Mouse (Mus musculus) urinary bladder, adult 18-20 months (tissue): ENCODE measurements at regions not wholly inside any gene's neighbourhood (a gene's known extent, or its start where the extent isn't known, plus 50 kb on each side); places are given as distances from the start of the nearest gene placed in this dataset.

ENCODE experiments used
- DNase-seq, 2 experiments: peaks; one replicate each; pipeline ENCODE4 v3.0.0; 2022; ENCODE audit warnings: low spot score in 2 of 2, mixed read lengths in 2 of 2

DNA sequence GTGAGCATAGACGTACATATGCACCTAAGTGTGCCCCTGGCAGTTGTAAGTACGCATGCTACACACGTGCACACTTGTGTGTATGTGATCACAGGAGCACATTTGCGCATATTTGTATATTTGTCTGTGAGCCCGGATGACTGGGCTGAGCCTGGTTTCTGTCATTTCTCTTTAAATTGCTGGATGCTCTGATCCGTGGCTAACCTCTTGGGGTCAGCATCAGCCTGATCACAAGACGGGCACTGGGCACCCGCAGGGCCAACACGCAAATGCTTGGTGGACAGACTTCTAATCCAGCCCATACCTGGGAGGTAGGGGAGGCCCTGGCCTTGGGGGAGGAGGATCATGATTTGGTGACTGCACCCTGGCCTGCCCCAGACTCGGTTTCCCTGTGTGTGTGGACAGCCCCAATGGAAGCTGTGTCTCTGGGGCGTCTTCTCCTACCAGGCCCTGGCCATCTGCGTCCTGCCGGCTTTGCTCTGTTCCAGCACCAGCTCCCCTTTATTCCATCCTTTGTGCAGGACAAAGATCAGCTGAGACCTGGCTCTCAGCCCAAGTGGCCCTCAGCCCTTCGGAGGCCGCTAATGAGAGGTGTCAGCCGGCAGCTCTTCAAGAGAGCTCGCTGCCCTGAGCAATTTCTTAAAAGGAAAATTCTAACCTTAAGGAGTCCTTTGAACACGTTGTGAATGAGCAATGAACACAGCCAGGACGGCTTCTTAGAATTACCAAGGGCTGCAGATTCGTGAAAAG lies 155.0 kb upstream of the A530016L24Rik start:
- no peak for DNase-seq

DNA sequence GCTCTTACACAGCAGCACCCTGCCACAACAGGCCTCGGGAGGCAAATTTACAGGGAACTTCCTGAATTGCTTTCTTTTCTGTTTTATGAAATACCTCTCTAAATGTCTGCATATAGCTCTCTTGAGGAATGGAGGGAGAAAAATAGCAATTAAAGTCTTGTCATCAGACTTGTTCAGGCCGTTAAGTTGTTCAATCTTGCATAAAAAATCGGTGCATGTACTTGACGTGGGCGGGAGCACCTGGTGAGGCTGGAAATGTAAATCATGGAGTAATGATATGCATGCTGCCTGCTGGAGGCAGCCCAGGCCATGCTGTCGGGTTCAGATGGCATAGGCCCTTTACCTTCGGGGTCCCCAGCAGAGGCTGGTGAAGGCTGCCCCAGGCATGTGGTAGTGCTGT lies 153.6 kb upstream of the A530016L24Rik start:
- DNase-seq, result no peak

DNA sequence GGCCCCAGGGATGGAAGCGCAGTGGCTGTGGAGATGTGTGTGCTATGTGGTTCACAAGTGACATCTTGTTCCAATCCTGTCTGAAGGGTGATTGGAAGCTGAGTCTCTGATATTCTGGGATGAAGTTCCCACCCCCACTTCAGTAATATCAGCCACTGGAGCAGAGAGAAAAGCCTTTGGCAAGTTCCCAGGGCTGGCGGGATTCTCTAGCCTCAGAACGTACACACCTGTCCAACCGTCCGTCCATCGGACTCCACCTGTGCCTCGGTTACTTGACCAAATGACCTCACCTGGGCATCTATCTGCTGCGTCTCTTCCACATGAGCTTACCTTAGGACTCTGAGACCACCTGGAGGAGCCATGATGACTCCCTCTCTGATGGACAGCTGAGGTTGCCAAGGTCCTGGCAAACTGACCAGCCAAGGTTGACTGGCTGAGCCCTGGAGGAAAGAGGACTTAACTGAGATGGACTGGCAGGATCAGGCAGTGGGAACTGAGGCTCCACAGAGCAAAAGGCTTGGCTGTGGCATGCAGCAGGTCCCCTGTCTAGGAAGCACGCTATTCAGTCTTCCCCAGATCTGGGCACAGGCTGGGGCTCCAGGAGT lies 152.5 kb upstream of the A530016L24Rik start:
- no peak for DNase-seq

DNA sequence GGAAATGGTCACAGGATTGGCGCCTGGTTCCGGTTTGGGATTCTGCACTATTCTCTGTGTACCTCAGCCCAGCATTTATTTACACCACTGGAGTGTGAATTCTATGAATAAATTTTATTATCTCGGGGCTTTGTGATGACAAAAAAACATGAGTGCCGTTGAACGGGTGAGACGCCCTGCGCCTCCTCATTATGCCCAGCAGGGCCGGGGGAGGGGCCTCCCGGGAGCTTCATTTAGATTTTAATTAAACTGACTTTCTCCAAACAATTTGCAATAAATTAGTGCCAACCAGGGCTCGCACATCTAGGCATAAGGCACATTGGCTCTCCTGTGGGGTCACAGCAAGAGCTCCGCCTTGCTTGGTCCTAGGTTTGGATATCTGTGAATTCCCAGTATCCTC lies 151.8 kb upstream of the A530016L24Rik start:
- DNase-seq, result no peak

DNA sequence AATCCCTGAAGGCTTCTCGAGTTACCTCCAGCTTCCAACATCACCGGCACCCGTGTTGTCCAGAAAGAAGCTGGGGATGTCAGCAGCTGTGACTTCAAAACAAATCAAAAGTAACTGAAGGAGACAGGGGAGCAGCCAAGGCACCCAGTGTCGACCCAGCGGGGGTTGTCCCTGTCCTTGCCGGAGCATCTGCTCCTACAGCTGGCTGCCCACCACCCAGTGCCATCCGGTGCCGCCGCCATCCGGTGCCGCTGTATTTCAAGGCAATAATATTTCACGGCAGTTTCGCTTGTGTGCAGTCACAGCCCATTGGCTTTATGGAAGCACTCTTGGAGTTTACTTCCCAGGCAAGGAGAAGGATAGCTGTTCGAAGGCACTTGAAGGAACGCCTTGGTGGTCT lies 150.3 kb upstream of the A530016L24Rik start:
- no peak for DNase-seq

DNA sequence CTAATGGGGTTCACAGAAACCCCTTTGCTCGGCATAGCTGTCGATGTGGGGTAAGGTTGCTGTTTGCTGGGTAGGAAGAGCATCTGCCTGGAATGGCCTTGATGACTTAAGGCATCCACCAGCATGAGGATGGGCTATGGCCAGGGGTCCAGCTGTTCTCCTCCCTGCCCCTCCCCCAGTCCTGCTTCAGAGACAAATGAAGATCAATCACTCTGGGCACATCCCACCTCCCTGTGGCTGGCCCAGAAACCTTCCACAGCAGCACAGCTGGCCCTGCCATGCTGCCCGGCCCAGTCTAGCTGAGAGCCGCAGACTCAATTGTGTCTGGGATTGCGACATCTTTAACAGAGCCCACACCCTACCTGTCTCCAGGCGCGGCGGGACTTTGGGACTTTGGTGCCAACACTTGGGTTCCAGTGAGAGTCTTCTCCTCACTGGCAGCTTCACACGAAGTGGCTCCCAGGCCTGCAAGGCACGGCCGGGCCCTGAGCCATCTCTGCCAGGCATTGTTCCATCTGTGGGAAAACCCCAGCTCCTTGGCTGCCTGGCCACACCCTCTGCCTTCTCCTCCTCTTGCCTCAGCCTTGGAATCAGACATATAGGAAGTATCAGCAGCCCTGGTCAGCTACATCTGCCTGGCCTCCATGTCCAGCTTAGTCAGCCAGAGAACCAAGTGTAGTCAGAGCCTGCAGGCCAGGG lies 149.6 kb upstream of the A530016L24Rik start:
- DNase-seq, result no peak

DNA sequence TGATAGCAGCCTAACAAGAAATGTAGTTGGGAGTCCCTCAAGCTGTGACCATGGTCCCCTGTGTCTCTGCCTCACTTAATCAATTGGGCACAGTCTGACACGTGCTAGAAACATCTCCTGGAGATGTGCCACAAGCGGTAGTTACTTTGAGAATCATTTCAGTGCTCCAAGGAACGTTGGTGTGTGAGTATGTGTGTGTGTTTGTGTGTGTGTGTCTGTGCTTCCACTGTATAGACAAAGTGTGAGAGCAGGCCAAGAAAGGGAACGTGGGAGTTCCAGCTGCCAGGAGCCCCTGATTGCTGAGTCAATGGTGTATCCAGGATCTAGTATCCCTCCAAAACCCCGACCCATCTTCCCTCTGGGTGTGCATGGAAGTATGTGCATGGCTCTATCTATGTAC lies 149.0 kb upstream of the A530016L24Rik start:
- no peak for DNase-seq

DNA sequence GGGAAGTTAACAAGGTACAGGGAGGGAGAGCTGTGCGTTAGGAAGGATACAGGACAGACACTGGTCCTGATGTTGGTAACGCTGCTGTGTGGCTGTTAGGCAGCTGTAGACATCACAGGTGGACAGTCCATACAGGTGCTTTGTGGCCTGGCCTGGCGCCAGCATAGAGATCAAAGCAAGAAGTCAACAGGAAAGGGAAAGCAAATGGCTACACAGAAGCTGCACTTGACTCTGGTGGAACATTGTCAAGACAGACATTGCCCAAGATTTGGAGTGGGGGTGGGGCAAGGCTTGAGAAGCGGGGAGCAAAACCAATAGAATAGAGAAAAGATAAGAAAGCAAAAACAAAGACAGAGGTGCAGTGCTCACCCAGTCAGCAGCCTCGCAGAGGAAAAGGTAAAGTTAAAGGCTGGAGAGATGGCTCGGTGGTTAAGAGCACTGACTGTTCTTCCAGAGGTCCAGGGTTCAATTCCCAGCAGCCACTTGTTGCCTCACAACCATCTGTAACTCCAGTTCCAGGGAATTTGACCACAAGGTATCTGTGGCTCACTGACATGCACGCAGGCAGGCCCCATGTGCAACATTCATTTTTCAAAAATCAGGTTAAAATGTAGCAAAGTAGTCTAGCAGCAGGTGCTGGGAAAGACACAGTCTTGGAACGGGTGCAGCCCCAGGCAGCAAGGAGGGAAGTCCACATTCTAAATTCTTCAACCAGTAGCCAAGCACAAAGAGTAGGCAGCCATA lies 147.3 kb upstream of the A530016L24Rik start:
- DNase-seq, result no peak

DNA sequence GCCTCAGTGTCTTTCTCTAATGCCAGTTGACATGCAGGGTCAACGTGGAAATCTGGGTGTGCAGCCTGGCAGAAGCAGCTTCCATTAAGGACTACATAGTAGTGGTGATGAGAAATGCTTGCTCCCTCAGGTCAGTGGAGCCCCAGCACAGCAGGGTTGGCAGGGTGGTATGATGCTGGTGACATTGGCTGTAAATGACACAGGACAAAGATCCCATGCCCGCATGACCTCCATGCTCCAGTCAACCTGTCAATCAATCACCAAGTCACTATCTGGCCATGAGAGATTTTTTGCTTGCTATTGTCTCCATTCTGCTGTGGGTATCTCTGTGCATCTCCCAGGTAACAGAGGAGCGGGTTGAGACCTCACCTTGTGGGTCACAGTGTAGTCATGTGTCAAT lies 146.2 kb upstream of the A530016L24Rik start:
- no peak for DNase-seq

DNA sequence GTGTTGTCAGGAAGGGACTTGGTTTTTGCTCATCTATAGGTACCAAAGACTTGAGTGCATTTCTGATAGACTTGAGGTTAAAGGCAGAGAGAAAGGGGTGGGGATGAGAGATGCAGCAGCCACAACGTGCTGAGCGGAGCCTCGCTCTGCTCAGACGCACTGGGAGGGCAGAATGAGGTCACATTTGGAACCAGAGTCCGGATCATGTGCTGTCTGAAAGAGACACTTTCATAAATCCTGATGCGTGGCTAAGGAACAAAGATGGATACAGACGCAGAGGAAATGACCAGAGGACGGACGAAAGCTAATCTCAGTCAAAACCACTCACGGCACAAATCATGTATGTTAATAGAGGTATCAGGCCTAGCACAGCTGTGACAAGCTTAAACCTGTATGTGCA lies 145.0 kb upstream of the A530016L24Rik start:
- no peak for DNase-seq

DNA sequence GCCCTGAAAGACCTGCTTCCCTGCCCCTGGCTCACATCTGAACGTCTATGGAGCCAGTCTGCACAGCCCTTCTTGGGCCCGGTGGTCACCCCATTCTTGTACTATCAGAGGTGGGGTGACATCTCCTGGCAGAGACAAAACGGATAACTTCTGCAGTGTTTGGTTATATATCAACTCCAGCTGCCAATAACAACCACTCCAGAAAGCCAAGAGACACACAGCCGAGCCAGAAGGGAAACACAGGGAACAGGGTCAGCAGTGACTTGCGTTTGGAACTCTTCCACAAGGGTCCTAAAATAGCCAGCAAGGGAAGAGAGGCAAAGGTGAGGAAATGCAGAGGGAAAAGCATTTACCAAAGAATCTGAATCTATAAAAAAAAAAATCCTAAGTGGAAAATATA lies 143.5 kb upstream of the A530016L24Rik start:
- no peak for DNase-seq

DNA sequence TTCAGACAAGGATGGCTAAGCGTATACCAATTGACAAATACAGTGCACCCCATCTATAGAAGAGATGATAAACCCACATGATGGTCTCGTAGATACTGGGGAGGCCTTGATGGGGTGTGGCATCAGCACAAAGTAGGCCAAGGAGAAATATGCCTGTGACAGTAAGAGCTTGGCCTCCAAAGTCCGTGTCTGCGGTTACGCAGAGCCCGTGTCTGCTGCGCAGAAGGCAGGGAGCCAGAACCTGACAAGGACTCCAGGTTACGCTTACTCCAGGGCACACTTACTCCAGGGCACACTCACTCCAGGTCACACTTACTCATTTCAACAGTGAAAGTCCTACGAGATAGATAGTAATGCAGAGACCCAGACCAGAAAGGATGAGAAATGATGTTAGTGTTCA lies 141.1 kb upstream of the A530016L24Rik start:
- no peak for DNase-seq

DNA sequence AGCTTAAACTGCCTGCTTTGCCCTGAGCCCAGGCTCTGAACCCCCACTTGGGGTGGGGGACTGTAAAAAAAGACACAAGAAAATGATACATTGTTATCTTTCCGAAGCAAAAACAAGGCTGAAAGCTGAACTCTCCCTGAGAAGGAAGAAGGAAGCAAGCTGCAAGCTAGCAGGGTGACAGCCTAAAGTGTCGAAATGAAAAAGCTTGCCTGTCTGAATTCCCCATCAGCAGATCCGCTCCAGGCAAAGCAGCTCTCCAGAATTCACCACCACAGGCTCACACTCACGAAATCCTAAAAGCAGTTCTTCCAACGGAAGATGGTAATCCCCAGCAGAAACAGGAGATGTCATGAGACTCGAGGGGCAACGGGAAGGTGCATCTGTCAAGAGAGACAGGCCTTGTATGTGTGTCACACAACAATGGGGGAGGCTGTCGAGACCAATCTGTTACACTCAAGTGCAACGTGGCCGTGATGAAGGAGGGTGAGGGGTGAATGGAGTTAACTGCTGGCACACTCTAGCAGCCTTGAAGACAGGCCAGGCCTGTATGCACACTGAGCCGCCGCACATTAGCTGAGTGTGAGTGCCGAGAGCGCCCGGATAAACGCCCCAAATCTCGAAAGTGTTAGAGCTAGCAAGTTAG lies 139.5 kb upstream of the A530016L24Rik start:
- no peak for DNase-seq

DNA sequence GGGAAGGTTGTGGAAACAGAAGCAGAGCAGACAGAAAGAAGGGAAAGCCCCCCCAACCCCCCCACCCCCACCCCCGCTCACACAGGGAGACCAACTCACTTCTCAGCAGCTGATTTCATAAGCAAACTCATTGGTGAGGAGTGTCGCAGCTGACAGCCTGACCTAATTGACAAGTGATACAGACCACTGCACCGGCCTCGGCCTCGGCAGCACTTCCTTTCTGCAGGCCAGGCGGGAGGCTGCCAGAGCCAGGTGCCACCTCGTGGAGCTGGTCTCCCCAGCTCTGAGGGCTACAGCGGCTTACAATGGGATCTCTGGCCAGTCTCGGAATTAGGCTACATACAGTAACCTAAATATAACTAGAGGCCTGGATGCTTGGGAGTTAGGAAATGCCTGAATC lies 138.5 kb upstream of the A530016L24Rik start:
- no peak for DNase-seq

DNA sequence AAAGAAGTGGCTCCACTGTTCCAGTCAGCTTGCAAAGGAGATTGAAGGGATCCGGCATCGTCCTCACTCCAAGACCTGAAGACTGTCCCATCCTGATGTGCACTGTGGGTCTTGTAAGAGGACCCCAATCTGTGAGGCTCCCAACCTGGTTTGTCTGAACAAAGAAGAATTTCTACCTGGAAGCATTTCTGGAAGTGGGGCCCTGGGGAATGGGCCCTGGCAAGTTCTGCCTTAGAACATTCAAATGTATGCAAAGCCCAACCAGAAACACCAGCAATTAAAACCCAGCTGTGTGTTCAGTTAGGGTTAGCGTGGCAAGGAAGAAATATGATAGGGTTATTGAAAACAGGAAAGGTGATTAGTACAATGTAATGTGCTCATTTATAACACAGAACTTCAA lies 125.9 kb upstream of the A530016L24Rik start:
- no peak for DNase-seq

DNA sequence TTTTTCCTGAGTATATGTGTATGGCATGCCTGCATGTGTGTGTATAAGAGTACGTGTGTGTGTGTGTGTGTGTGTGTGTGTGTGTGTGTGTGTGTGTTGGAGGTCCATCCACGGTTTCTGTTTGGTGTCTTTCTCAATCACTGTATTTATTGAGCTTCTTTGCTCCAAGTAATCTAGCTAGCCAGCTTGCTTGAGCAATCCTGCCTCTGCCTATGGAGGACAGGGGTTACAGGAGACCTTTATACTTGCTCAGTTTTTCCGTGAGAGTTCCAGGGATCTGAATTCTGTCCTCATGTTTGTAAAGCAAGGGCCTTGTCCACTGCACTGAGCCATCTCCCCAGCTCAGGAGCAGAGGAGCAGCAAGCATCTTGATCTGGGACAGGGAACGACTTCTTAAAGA lies 122.0 kb upstream of the A530016L24Rik start:
- DNase-seq, result no peak

DNA sequence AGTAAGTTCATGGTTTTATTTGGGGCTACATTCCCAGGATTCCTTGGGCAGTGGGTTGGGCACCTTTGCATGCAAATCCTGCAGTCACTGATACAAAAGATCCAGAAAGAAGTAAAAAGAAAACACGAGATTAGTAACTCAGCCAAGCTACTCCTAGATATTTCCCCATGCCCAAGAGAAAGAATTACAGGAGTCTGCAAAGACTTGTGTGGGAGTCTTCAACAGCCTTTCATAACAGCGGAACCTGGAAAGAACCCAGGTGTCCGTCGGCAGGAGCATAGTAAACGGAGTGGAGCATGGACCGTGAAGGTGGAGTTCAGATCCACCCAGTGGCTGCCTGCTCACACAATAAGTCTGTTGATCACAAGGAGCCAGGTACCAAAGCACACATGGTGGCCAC lies 121.1 kb upstream of the A530016L24Rik start:
- no peak for DNase-seq

DNA sequence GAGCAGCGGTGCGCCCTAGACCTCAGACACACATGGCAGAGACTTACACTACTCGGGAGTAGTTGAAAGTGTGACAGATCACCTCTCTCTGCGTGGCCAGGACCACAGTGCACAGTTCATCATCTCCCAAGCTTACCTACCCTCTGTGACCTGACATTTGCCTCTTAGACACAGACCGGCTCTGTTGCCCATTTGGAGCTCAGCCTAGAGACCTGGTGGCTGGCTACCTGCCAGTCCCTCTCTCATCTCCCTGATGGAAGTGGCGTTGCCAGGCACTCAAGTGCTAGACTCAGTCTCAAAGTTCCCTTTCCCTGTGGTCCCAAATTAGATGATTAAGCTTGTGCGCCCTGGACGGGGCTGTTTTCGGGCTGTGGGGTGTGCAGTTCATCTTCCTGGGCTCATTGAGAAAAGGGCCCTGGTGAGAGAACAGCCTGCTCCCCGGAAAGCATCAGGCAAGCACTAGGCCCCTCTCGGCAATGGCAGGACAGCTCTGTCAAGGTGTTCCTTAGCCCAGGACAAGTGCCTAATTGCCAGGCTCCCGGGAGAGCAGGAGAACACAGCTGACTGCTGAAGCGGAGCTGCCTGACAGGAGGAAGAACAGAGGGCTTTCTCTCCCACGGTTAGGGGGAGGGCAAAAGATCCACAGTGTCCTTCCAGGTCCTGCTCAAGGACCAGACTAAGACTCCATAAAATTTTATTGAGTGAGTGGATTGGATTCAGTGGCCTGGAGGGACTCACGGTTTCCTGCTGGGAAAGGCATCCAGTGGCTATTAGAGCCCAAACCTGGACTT lies 119.5 kb upstream of the A530016L24Rik start:
- DNase-seq, result no peak

DNA sequence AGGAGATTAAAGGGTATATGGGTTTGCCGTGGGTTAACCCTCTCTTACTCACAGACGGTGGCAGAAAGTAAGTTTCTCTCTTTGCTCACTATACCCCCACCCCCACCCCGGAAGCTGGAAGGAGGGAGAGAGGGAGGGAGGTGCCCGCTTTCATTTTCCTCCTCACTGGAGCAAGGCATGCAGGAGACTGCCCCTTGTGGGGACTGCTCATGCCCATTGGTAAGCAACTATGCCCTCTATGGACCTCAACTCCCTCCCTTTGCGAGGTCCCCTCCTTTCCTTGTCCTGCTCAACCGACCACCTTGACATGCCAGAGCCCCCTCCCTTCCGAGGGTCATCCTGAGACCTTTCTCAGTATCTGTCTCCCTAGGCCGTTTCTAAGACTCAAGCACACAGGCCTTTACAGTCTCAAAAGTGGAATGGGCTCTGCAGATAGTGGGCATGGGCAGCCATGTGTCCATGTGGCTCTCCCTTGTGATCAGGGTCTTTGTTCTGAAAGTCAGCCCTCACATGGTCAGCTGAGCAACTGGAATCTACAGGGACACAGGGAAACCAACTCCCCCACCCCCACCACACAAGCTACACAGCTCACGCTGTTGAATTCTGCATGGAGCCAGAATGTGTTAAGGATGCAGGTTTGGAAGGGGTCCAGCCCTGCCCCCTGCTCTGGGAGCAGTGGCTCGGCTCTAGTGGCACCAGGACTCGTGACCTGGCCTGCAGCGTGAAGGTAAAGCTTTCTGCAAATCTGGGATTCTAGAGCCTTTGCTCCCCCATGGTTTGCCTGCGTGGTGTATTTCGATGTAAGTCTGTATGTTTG lies 116.8 kb upstream of the A530016L24Rik start:
- DNase-seq, result no peak

DNA sequence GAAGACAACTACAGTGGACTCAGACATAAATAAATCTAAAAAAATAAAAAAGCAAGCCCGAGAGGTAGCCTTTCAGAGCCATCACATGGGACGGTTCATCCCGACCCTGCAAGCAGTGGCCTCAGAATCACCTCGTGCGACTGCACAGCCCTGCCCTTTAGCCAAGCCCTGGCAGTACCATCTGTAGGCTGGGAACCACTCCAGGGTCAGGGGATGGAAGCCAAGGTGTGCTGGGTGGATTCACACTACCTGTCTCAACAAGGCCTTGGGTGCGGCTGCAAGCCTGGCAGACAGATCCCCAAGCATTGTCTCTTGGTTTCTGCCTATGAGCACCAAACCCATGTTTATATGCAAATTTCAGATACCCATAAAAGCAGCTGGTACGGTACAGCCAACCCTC lies 115.3 kb upstream of the A530016L24Rik start:
- no peak for DNase-seq
